In genomic region chr7:120902931-120903330, GRCm38 (mm10) we compare ENCODE assay signal across 28 mouse cellular contexts. TPM values are rescaled to one million over a fixed set of nuclear protein-coding genes. Genes with fewer than 3 reads are reported as not detected.
DNase-seq lines count a peak whose midpoint lies in the region; ATAC-seq and TF ChIP-seq lines count a peak whose summit lies in the region.
"Had no signal": no experiment of that assay in that cellular context is flagged by ENCODE, and none has a peak within 500 bp of the region (broad histone marks: within the 10 kb centered on the region; RNA-seq: fewer than 3 reads in every experiment).

No protein-coding gene starts in this region.

- 19% methylated on average over 3 of the region's 3 CpGs for WGBS in midbrain, embryonic 15.5 days
- 67% methylated on average over 3 of the region's 3 CpGs for WGBS in intestine, postnatal 0 days

- DNase-seq in embryo, embryonic 11 days: peak; percentile 15
- DNase-seq in embryo, embryonic 10 days (ENCODE audit: low spot score): no peak
- peak; percentile 25 for DNase-seq in retina, embryonic 14.5 days (ENCODE audit: low spot score)
- no peak for DNase-seq in retina, postnatal 1 day
- DNase-seq: adrenal gland, postnatal 25 days; cerebellum, adult 18-20 months; cerebellum, postnatal 10 days; gastrocnemius, postnatal 10 days; kidney, adult 2 months; kidney, postnatal 36 days; liver, embryonic 13.5 days; lung, adult 18-20 months; lung, postnatal 4 days; right cerebral cortex, postnatal 4 days; thymus, adult 18-20 months; thymus, postnatal 25 days had no signal

- no peak for TF ChIP-seq CTCF in intestine, postnatal 0 days (IDR thresholded peaks at IDR 0.05; ENCODE audit: low read depth)

- H3K4me1 ChIP-seq in midbrain, embryonic 15.5 days: peaks cover 10% of the 10 kb centered on the region; the same call in 1 of the 2 replicates
- no peaks in the 10 kb centered on the region for H3K4me1 ChIP-seq in intestine, postnatal 0 days (replicated peaks; ENCODE audit: control insufficient read depth, insufficient read depth, low read length)
- H3K4me1 ChIP-seq: hindbrain, embryonic 15.5 days; limb, embryonic 15.5 days; liver, embryonic 13.5 days had no signal

- H3K27ac ChIP-seq in midbrain, embryonic 15.5 days: no peak overlapping the region
- no peak overlapping the region for H3K27ac ChIP-seq in intestine, postnatal 0 days (ENCODE audit: low read depth, low read length)
- H3K27ac ChIP-seq: heart, embryonic 13.5 days; hindbrain, embryonic 15.5 days; limb, embryonic 10.5 days; limb, embryonic 15.5 days; liver, embryonic 13.5 days; stomach, postnatal 0 days had no signal

- peaks cover 7% of the 10 kb centered on the region; the same call in 1 of the 2 replicates for H3K36me3 ChIP-seq in midbrain, embryonic 15.5 days (replicated peaks)
- H3K36me3 ChIP-seq in intestine, postnatal 0 days (ENCODE audit: control insufficient read depth, insufficient read depth): peaks cover 55% of the 10 kb centered on the region

- no peaks in the 10 kb centered on the region for H3K27me3 ChIP-seq in midbrain, embryonic 15.5 days (replicated peaks)
- no peaks in the 10 kb centered on the region for H3K27me3 ChIP-seq in intestine, postnatal 0 days (replicated peaks; ENCODE audit: control insufficient read depth, insufficient read depth, low read length)
- H3K27me3 ChIP-seq: heart, embryonic 13.5 days; hindbrain, embryonic 15.5 days; limb, embryonic 15.5 days; liver, embryonic 13.5 days; megakaryocyte, embryonic 14.5 days had no signal

- H3K9ac ChIP-seq in midbrain, embryonic 15.5 days: no peak overlapping the region
- no peak overlapping the region for H3K9ac ChIP-seq in intestine, postnatal 0 days (ENCODE audit: low read depth, low read length)
- H3K9ac ChIP-seq: heart, embryonic 13.5 days; hindbrain, embryonic 15.5 days; limb, embryonic 15.5 days; liver, embryonic 13.5 days had no signal

- H3K4me2 ChIP-seq in midbrain, embryonic 15.5 days: no peak overlapping the region
- H3K4me2 ChIP-seq in intestine, postnatal 0 days (replicated peaks; ENCODE audit: low read depth): no peak overlapping the region
- H3K4me2 ChIP-seq: heart, embryonic 13.5 days; hindbrain, embryonic 15.5 days; limb, embryonic 15.5 days; liver, embryonic 13.5 days had no signal

- no peak overlapping the region for H3K4me3 ChIP-seq in midbrain, embryonic 15.5 days
- H3K4me3 ChIP-seq in intestine, postnatal 0 days (ENCODE audit: low read depth, low read length): no peak overlapping the region
- H3K4me3 ChIP-seq: erythroblast, embryonic 14.5 days; heart, embryonic 13.5 days; hindbrain, embryonic 15.5 days; limb, embryonic 10.5 days; limb, embryonic 15.5 days; liver, embryonic 13.5 days; megakaryocyte, embryonic 14.5 days had no signal

- H3K9me3 ChIP-seq in midbrain, embryonic 15.5 days: no peaks in the 10 kb centered on the region
- no peaks in the 10 kb centered on the region for H3K9me3 ChIP-seq in intestine, postnatal 0 days (ENCODE audit: control insufficient read depth)
- H3K9me3 ChIP-seq: heart, embryonic 13.5 days; hindbrain, embryonic 15.5 days; limb, embryonic 10.5 days; limb, embryonic 15.5 days; liver, embryonic 13.5 days; megakaryocyte, embryonic 14.5 days had no signal

- 0 out of 2 replicates have a peak, but pooled peaks have one; percentile 52 for ATAC-seq in midbrain, embryonic 15.5 days (replicated peaks)
- no peak for ATAC-seq in erythroid progenitor cell, adult 5-6 weeks (replicated peaks; ENCODE audit: low FRiP score, poor library complexity, severe bottlenecking)
- ATAC-seq in intestine, postnatal 0 days: no peak
- ATAC-seq: forebrain, embryonic 16.5 days; lung, postnatal 0 days had no signal

RNA-seq across cellular contexts. Expression of gene Polr3e, which starts 14.6 kb away (rescaled TPM):
- polyA plus RNA-seq in midbrain, embryonic 15.5 days (2015; fragmentation: Nextera tagmentation; extraction: Ambion mirVana): 25.5 and 28.1 TPM in 2 replicates
- 0.42 and 1.4 TPM in 2 replicates for total RNA-seq in erythroid progenitor cell, adult 5-6 weeks (2015; ENCODE audit: low replicate concordance)
- 2.3 and 3.0 TPM in 2 replicates for total RNA-seq in erythroid progenitor cell, adult 5-6 weeks (2017; ENCODE audit: low replicate concordance)
- 18.3 and 19.6 TPM in 2 replicates for polyA plus RNA-seq in intestine, postnatal 0 days (2015; fragmentation: Nextera tagmentation; extraction: Ambion mirVana)

Comparison
In these comparisons a context has a peak if more than half of its experiments do, and no peak if none do; other contexts are left out.
1. DNase-seq: peak in embryo, embryonic 11 days (single experiment) and retina, embryonic 14.5 days (single experiment); none in embryo, embryonic 10 days (single experiment) and retina, postnatal 1 day (single experiment).